Mouse (Mus musculus) stomach, embryonic 16.5 days (tissue): ENCODE results near the gene Adprhl2. TPM values are rescaled to one million over a fixed set of nuclear protein-coding genes. Genes with fewer than 3 reads are reported as not detected.

Experiments used
- ATAC-seq: fragments of 200-750 bp; cut with Nextera tagmentation; 2 replicates; pipeline ENCODE4 v1.8.0; 2017; ENCODE audit warnings: moderate number of reproducible peaks, moderate TSS enrichment; ENCODE audit not compliant: insufficient read depth, low FRiP score
- H3K27ac ChIP-seq: fragments of 300-500 bp; sonication (generic); 2 replicates; pipeline ENCODE4 v1.5.1; 2014; ENCODE audit warnings: low read length
- H3K27me3 ChIP-seq: fragments of 300-500 bp; sonication (generic); 2 replicates; pipeline ENCODE4 v1.6.1; 2014; ENCODE audit warnings: low read length, control low read depth, mixed read lengths; ENCODE audit not compliant: control insufficient read depth, insufficient read depth
- H3K36me3 ChIP-seq: fragments of 300-500 bp; sonication (generic); 2 replicates; pipeline ENCODE4 v1.6.1; 2014; ENCODE audit warnings: low read length; ENCODE audit not compliant: control insufficient read depth, insufficient read depth
- H3K4me1 ChIP-seq: fragments of 300-500 bp; sonication (generic); 2 replicates; pipeline ENCODE4 v1.6.1; 2014; ENCODE audit warnings: low read length, control low read depth, mixed read lengths; ENCODE audit not compliant: control insufficient read depth, insufficient read depth
- H3K4me2 ChIP-seq: fragments of 300-500 bp; sonication (generic); 2 replicates; pipeline ENCODE4 v1.6.1; 2014; ENCODE audit warnings: low read depth, low read length, mixed read lengths
- H3K4me3 ChIP-seq: fragments of 300-500 bp; sonication (generic); replicated peaks from 2 replicates; pipeline ENCODE4 v1.5.1; 2014; ENCODE audit warnings: mild to moderate bottlenecking, low read length
- H3K9ac ChIP-seq: fragments of 300-500 bp; sonication (generic); 2 replicates; pipeline ENCODE4 v1.6.1; 2014; ENCODE audit warnings: low read length
- H3K9me3 ChIP-seq: fragments of 300-500 bp; sonication (generic); replicated peaks from 2 replicates; pipeline ENCODE4 v1.6.1; 2016; ENCODE audit warnings: low read length, control low read depth; ENCODE audit not compliant: control insufficient read depth
- WGBS: fragments of 180-500 bp; shearing (Covaris S2); extraction: QIAGEN DNeasy Blood & Tissue Kit; methylation state at CpG from one replicate; pipeline ENCODE4 v1.1.7; 2014; 5-methylcytosine and 5-hydroxymethylcytosine counted together
- polyA plus RNA-seq: library from polyadenylated mRNA; unstranded; fragments of >200 nt; fragmentation: Nextera tagmentation; extraction: Ambion mirVana; gene quantifications from 2 replicates; pipeline ENCODE4 v1.2.1, GENCODE M21; 2015

Adprhl2 gene
- polyA plus RNA-seq: 55.5 and 55.6 TPM in 2 replicates

GRCm38 (mm10) chr4:126321111-126321853, at the start of gene Adprhl2:
Gene Adprhl2, minus strand, starts transcription at chr4:126321703.
- Histone ChIP-seq H3K4me2 (peak within 1 kb of the TSS; percentile 79), H3K9me3 (no peaks in the 10 kb centered on the region), H3K27me3 (no peaks in the 10 kb centered on the region), H3K9ac (peak within 1 kb of the TSS; percentile 81), H3K27ac (peak within 1 kb of the TSS; percentile 55), H3K4me1 (peaks cover 20% of the 10 kb centered on the region), H3K36me3 (peaks cover 6% of the 10 kb centered on the region), H3K4me3 (peak within 1 kb of the TSS; percentile 77)
- peak; percentile 87 for ATAC-seq
- under 1% methylated on average over 79 of the region's 80 CpGs for WGBS

DNA sequence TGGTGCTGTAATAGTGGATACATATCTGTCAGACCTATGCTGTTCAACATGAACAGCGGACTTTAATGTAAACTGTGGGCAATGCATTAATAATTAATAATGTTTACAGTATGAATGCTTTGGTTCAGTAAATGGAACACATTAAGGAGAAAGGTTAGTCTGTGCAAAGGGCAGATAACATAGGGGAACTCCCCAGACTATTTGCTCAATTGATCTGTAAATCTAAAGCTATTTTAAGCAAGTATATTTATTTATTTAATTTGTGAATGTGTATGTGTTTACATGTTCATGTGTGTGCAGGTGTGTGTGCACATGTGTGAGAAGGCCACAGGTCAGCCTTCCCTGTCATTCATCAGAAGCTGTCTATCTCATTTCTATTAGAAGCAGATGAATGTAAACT, 38.6 kb upstream of the Adprhl2 start:
- no peak overlapping the region for H3K9ac ChIP-seq
- H3K9me3 ChIP-seq: no peaks in the 10 kb centered on the region
- ATAC-seq: no peak
- 81% methylated on average over 1 of the region's 1 CpGs for WGBS
- no peaks in the 10 kb centered on the region for H3K4me1 ChIP-seq
- no peak overlapping the region for H3K4me2 ChIP-seq
- 0 out of 2 replicates have a peak, but pooled peaks cover 14% of the 10 kb centered on the region for H3K36me3 ChIP-seq
- H3K27ac ChIP-seq: no peak overlapping the region
- no peaks in the 10 kb centered on the region for H3K27me3 ChIP-seq
- H3K4me3 ChIP-seq: no peak overlapping the region

DNA sequence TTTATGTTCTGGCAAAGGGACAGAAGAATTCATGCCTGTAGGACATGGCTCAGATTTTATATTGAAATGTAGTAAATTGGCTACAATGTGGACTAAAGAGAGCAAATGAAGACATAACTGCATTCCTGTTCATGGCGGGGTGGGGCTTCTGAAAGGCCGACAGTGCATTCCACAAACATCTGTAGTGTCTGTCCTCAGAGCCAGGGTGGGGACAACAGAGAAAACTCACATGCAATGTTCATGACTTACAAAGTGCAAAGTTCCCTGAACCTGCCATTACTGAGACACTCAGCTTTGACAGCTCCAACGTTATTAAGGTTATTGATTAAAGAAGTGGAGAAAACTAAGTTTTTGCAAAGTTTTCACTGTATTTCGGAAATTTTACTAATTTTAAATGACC, 21.9 kb upstream of the Adprhl2 start:
- Histone ChIP-seq H3K4me3 (no peak overlapping the region), H3K27ac (no peak overlapping the region), H3K4me2 (no peak overlapping the region), H3K27me3 (no peaks in the 10 kb centered on the region), H3K9ac (no peak overlapping the region), H3K4me1 (no peaks in the 10 kb centered on the region), H3K9me3 (no peaks in the 10 kb centered on the region), H3K36me3 (no peaks in the 10 kb centered on the region)
- no peak for ATAC-seq
- whole genome bisulfite sequencing: 54% methylated on average over 4 of the region's 4 CpGs

DNA sequence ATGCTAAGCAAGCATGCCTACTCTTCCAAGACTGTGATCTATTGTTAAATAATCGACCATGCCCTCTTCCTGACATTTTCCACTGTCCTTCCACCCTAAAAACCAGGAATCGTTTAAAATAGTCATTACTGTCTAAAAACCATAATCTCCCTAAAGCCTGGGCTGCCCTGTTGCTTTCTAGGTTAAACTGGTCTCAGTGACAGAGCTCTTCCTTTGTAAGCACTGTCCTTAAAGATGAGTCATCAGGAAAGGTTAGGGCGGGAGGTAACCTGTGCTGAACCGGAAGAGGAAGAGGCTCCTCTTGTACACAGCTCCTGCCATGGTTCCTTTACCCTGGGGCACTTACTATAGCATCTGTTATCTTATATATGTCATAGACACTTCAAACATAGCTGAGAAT, 18.0 kb upstream of the Adprhl2 start:
- Histone ChIP-seq H3K4me1 (no peaks in the 10 kb centered on the region), H3K4me3 (no peak overlapping the region), H3K27ac (no peak overlapping the region), H3K9me3 (no peaks in the 10 kb centered on the region), H3K4me2 (no peak overlapping the region), H3K27me3 (no peaks in the 10 kb centered on the region), H3K36me3 (no peaks in the 10 kb centered on the region), H3K9ac (no peak overlapping the region)
- WGBS: 52% methylated on average over 4 of the region's 4 CpGs
- ATAC-seq: no peak

DNA sequence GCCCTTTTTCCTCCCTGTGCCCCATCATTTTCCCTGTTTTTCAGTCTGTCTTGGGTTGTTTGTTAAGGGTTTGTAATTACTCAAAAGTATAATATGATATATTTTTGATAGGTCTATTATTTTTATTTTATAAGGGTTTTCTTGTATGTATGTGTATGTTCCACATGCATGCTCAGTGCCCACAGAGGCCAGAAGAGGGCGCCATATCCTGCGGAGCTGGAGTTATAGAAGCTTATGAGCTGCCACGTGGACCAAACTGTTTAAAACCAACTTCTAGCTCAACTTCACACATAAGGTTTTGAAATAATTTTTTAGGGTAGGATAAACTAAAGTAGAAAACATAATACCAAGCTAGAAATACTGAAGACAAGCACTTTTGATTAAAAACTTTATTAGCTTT, 10.9 kb upstream of the Adprhl2 start:
- H3K27me3 ChIP-seq: no peaks in the 10 kb centered on the region
- no peak overlapping the region for H3K4me2 ChIP-seq
- no peaks in the 10 kb centered on the region for H3K36me3 ChIP-seq
- WGBS: 50% methylated on average over 3 of the region's 3 CpGs
- no peaks in the 10 kb centered on the region for H3K9me3 ChIP-seq
- no peak for ATAC-seq
- no peak overlapping the region for H3K4me3 ChIP-seq
- H3K27ac ChIP-seq: no peak overlapping the region
- no peak overlapping the region for H3K9ac ChIP-seq
- peaks cover 3% of the 10 kb centered on the region; the same call in 1 of the 2 replicates for H3K4me1 ChIP-seq

DNA sequence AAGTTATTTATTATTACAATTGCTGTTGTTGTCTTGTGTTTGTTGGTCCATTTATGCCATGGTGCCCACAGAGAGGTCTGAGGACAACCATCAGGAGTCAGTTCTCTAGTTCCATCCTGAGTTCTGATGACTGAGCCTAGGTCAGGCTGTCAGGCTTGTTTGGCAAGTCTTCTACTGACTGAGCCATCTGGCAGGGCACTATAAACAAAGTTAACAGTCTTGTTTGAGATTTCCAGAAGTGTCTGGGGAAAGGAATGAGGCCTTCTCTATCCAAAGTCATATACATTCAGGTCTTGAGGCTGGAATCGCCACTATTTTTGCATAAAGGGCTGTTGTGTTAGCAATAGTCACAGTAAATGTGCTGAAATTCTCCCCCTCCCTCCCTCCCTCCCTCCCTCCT, 10.2 kb upstream of the Adprhl2 start:
- no peaks in the 10 kb centered on the region for H3K36me3 ChIP-seq
- H3K9ac ChIP-seq: no peak overlapping the region
- no peaks in the 10 kb centered on the region for H3K9me3 ChIP-seq
- no peak overlapping the region for H3K4me3 ChIP-seq
- ATAC-seq: no peak
- H3K27ac ChIP-seq: no peak overlapping the region
- 48% methylated on average over 1 of the region's 1 CpGs for WGBS
- no peak overlapping the region for H3K4me2 ChIP-seq
- peaks cover 3% of the 10 kb centered on the region; the same call in 1 of the 2 replicates for H3K4me1 ChIP-seq
- no peaks in the 10 kb centered on the region for H3K27me3 ChIP-seq

DNA sequence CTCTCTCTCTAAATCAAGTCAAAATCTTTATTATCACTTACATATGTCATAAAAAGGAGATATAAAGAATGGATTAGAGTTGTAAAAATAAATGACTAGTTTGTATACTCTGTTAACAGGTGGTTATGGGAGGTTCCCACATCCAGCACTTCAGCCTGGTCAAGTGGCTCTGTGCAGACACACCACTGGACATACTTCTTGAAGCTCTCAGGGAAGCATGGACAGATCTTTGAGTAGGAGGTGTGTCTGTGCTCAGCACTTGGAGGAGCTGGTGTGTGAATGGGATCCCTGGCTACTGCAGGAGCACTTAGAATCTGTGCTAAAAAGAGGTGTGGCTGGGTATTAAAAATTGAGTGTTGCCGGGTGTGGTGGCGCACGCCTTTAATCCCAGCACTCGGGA, 8.8 kb upstream of the Adprhl2 start:
- no peak overlapping the region for H3K9ac ChIP-seq
- no peak for ATAC-seq
- no peak overlapping the region for H3K4me2 ChIP-seq
- H3K27ac ChIP-seq: no peak overlapping the region
- H3K9me3 ChIP-seq: no peaks in the 10 kb centered on the region
- H3K36me3 ChIP-seq: no peaks in the 10 kb centered on the region
- H3K4me1 ChIP-seq: peaks cover 6% of the 10 kb centered on the region
- 92% methylated on average over 4 of the region's 4 CpGs for WGBS
- no peaks in the 10 kb centered on the region for H3K27me3 ChIP-seq
- no peak overlapping the region for H3K4me3 ChIP-seq

- Histone ChIP-seq H3K4me3 (no peak overlapping the region), H3K9ac (no peak overlapping the region), H3K4me2 (no peak overlapping the region), H3K27ac (no peak overlapping the region), H3K4me1 (peaks cover 12% of the 10 kb centered on the region), H3K9me3 (no peaks in the 10 kb centered on the region), H3K36me3 (no peaks in the 10 kb centered on the region), H3K27me3 (no peaks in the 10 kb centered on the region)
- WGBS: 18% methylated on average over 6 of the region's 6 CpGs
- no peak for ATAC-seq
These were observed 4.5 kb upstream of the Adprhl2 start for GRCm38 (mm10) chr4:126326036-126326435.

DNA sequence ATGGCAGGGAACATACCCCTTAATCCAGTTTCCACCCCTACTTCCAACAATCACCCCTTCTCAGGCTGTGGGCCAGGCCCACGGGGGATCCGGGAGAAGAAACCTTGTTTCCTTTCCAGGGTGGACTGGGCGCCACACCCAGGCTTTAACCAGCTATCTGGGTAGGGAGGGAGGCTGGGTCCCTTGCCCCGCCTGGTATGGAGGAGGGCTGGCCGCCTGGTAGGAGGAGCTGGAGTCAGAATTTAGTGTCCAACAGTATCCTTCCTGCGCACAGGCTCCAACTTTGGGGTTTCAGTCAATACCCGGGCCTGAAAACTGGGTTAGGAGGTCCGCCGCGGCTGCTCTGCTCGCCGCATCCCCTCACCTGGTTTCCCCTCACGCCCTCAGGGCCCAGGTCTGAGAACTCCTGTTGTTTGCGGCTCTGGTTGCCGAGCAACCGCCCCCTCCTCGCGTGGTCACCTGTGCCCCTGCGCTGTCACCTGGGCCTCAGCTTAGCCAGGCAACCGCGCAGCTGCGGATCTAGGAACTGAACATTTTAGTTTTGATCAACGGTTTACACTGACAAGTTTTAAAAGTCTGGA, 3.9 kb upstream of the Adprhl2 start, which contains the start of gene Tekt2:
TSS of gene Tekt2 (minus strand) at position 408 of the 581 bp plus-strand sequence.
- Histone ChIP-seq H3K9me3 (no peaks in the 10 kb centered on the region), H3K4me2 (peak within 1 kb of the TSS; percentile 51), H3K9ac (peak within 1 kb of the TSS; percentile 62), H3K4me1 (peaks cover 18% of the 10 kb centered on the region), H3K4me3 (peak within 1 kb of the TSS; percentile 32), H3K27ac (no peak within 1 kb of the TSS; the same call in 1 of the 2 replicates), H3K36me3 (no peaks in the 10 kb centered on the region), H3K27me3 (no peaks in the 10 kb centered on the region)
- WGBS: 8% methylated on average over 23 of the region's 23 CpGs
- 0 out of 2 replicates have a peak, but pooled peaks have one; percentile 30 for ATAC-seq
